In genomic region chr9:115308401-115308800, GRCm38 (mm10) we compare ENCODE assay signal across 8 mouse cellular contexts. TPM values are rescaled to one million over a fixed set of nuclear protein-coding genes. Genes with fewer than 3 reads are reported as not detected.
DNase-seq lines count a peak whose midpoint lies in the region; ATAC-seq and TF ChIP-seq lines count a peak whose summit lies in the region.

No protein-coding gene starts in this region.

- no peak for TF ChIP-seq CTCF in ES-Bruce4 (IDR thresholded peaks at IDR 0.05; ENCODE audit: low read depth, low read length)
- TF ChIP-seq CTCF in liver, postnatal 0 days (IDR thresholded peaks at IDR 0.05; ENCODE audit: low read depth), result no peak

- no peak for DNase-seq in heart, adult 9 months (ENCODE audit: low spot score in 2 of 2)
- no peak for DNase-seq in liver, postnatal 0 days
- no peak for DNase-seq in ovary, adult 18-20 months (ENCODE audit: low spot score)
- DNase-seq in urinary bladder, adult 2 months (ENCODE audit: low spot score), result no peak
- no peak for DNase-seq in left cerebral cortex, adult 8-10 months (ENCODE audit: low spot score in 2 of 2)

- peaks cover 7 to 46% of the 10 kb centered on the region in 2 experiments for H3K4me1 ChIP-seq in heart, embryonic 14.5 days (ENCODE audit: control insufficient read depth in 2 of 2, insufficient read depth in 2 of 2, low read length in 2 of 2)
- peaks cover 2% of the 10 kb centered on the region for H3K4me1 ChIP-seq in ES-Bruce4 (ENCODE audit: control insufficient read depth, insufficient read depth, low read length)
- peaks cover 49% of the 10 kb centered on the region for H3K4me1 ChIP-seq in forebrain, embryonic 15.5 days
- peaks cover 31% of the 10 kb centered on the region for H3K4me1 ChIP-seq in liver, postnatal 0 days (ENCODE audit: insufficient read depth)

- 5% methylated on average over 4 of the region's 4 CpGs for WGBS in heart, embryonic 14.5 days
- WGBS in forebrain, embryonic 15.5 days, result 7% methylated on average over 4 of the region's 4 CpGs
- 7% methylated on average over 4 of the region's 4 CpGs for WGBS in liver, postnatal 0 days (ENCODE audit: insufficient replicate concordance)

- peak overlapping the region; percentile 99 for H3K9ac ChIP-seq in heart, embryonic 14.5 days (ENCODE audit: low read length)
- H3K9ac ChIP-seq in ES-Bruce4 (ENCODE audit: low read depth, poor library complexity, severe bottlenecking), result peak overlapping the region; percentile 96
- peak overlapping the region; percentile 94 for H3K9ac ChIP-seq in forebrain, embryonic 15.5 days (replicated peaks)
- H3K9ac ChIP-seq in liver, postnatal 0 days (replicated peaks), result peak overlapping the region; percentile 99

- no peak overlapping the region for H3K27ac ChIP-seq in heart, embryonic 14.5 days (replicated peaks in 1 of 2; ENCODE audit: control insufficient read depth in 1 of 2, insufficient read depth in 1 of 2, low read depth in 2 of 2, low read length in 2 of 2)
- no peak overlapping the region for H3K27ac ChIP-seq in ES-Bruce4 (ENCODE audit: insufficient read depth, low read length)
- no peak overlapping the region for H3K27ac ChIP-seq in forebrain, embryonic 15.5 days (replicated peaks)
- H3K27ac ChIP-seq in liver, postnatal 0 days (ENCODE audit: low read depth), result peak overlapping the region; percentile 85

- peak overlapping the region; percentile 93 to 94 for H3K4me3 ChIP-seq in heart, embryonic 14.5 days (ENCODE audit: control insufficient read depth in 1 of 2, insufficient read depth in 1 of 2, low read depth in 1 of 2, low read length in 2 of 2)
- H3K4me3 ChIP-seq in ES-Bruce4 (ENCODE audit: low read depth, low read length), result peak overlapping the region; percentile 92
- peak overlapping the region; percentile 83 for H3K4me3 ChIP-seq in forebrain, embryonic 15.5 days
- H3K4me3 ChIP-seq in liver, postnatal 0 days (ENCODE audit: low read depth, low read length), result peak overlapping the region; percentile 97

- no peaks in the 10 kb centered on the region for H3K9me3 ChIP-seq in heart, embryonic 14.5 days (ENCODE audit: control insufficient read depth, low read length)
- H3K9me3 ChIP-seq in ES-Bruce4 (replicated peaks; ENCODE audit: control insufficient read depth, insufficient read depth, low read length, poor library complexity, severe bottlenecking), result no peaks in the 10 kb centered on the region
- H3K9me3 ChIP-seq in forebrain, embryonic 15.5 days, result no peaks in the 10 kb centered on the region
- H3K9me3 ChIP-seq in liver, postnatal 0 days (ENCODE audit: low read length), result no peaks in the 10 kb centered on the region

- ATAC-seq in heart, embryonic 14.5 days (ENCODE audit: insufficient number of reproducible peaks, insufficient read depth, low FRiP score, low read depth), result no peak
- no peak for ATAC-seq in forebrain, embryonic 15.5 days (replicated peaks)
- no peak for ATAC-seq in liver, postnatal 0 days

- no peak for TF ChIP-seq POLR2A in ES-Bruce4 (IDR thresholded peaks at IDR 0.05; ENCODE audit: insufficient read depth, low read length)

- no peaks in the 10 kb centered on the region for H3K36me3 ChIP-seq in heart, embryonic 14.5 days (ENCODE audit: control insufficient read depth, insufficient read depth, low read length)
- H3K36me3 ChIP-seq in ES-Bruce4 (ENCODE audit: control insufficient read depth, insufficient read depth, low read length, poor library complexity, severe bottlenecking), result peaks cover 8% of the 10 kb centered on the region; the same call in 1 of the 2 replicates
- H3K36me3 ChIP-seq in forebrain, embryonic 15.5 days, result no peaks in the 10 kb centered on the region
- no peaks in the 10 kb centered on the region for H3K36me3 ChIP-seq in liver, postnatal 0 days (replicated peaks; ENCODE audit: insufficient read depth, low read length)

- TF ChIP-seq EP300 in ES-Bruce4 (IDR thresholded peaks at IDR 0.05; ENCODE audit: insufficient read depth, low read depth, low read length), result no peak
- no peak for TF ChIP-seq EP300 in liver, postnatal 0 days (IDR thresholded peaks at IDR 0.05; ENCODE audit: low read depth)

- H3K27me3 ChIP-seq in heart, embryonic 14.5 days (ENCODE audit: control insufficient read depth, insufficient read depth, low read length), result no peaks in the 10 kb centered on the region
- H3K27me3 ChIP-seq in ES-Bruce4 (ENCODE audit: control insufficient read depth, insufficient read depth, low read length, poor library complexity, severe bottlenecking), result no peaks in the 10 kb centered on the region
- H3K27me3 ChIP-seq in forebrain, embryonic 15.5 days, result no peaks in the 10 kb centered on the region
- no peaks in the 10 kb centered on the region for H3K27me3 ChIP-seq in liver, postnatal 0 days (ENCODE audit: insufficient read depth, low read length)

- H3K4me2 ChIP-seq in heart, embryonic 14.5 days (ENCODE audit: low read length), result peak overlapping the region; percentile 75
- peak overlapping the region; percentile 54 for H3K4me2 ChIP-seq in forebrain, embryonic 15.5 days (replicated peaks)
- H3K4me2 ChIP-seq in liver, postnatal 0 days (ENCODE audit: low read depth, low read length), result peak overlapping the region; percentile 63

RNA-seq across cellular contexts. Expression of gene Stt3b, which starts 1.8 kb away (rescaled TPM):
- 93.3 and 94.4 TPM in 2 replicates for polyA plus RNA-seq in heart, embryonic 14.5 days (2014; fragmentation: Nextera tagmentation; extraction: Ambion mirVana)
- polyA plus RNA-seq in ES-Bruce4 (2011; ENCODE audit: insufficient read depth, insufficient read length, low read depth, missing spikeins), result 118 and 120 TPM in 2 replicates
- 77.5 and 80.5 TPM in 2 replicates for polyA plus RNA-seq in forebrain, embryonic 15.5 days (2015; fragmentation: Nextera tagmentation; extraction: Ambion mirVana)
- 41.8 and 43.8 TPM in 2 replicates for polyA plus RNA-seq in liver, postnatal 0 days (2015; fragmentation: Nextera tagmentation; extraction: Ambion mirVana)
- polyA plus RNA-seq in urinary bladder, adult 2 months (2012; rRNA removed), result 65.7 and 75.4 TPM in 2 replicates
- total RNA-seq in left cerebral cortex, adult 8-10 months (2022), result 10 to 100 TPM; 73.3 to 82.4 (median 75.2) TPM
